Mouse (Mus musculus): Measurements from ENCODE around the gene Sulf2. TPM values are rescaled to one million over a fixed set of nuclear protein-coding genes. Genes with fewer than 3 reads are reported as not detected.

Gene Sulf2
- total RNA-seq, 2 experiments from 2014 or later, result 95.9 to 119 TPM

GRCm38 (mm10) chr2:166097443-166098291 lies 57.8 kb downstream of the Sulf2 start:
- no peak for DNase-seq (ENCODE audit: low spot score in 2 of 2)
- intact Hi-C loops (cut with DNase I), result no loop called here

- DNase-seq (ENCODE audit: low spot score in 2 of 2), result no peak
- intact Hi-C loops (cut with DNase I), result no loop called here
Observed at GRCm38 (mm10) chr2:166096834-166097233, 58.6 kb downstream of the Sulf2 start.

- no peak for DNase-seq (ENCODE audit: low spot score in 2 of 2)
- intact Hi-C loops (cut with DNase I), result no loop called here
Observed at GRCm38 (mm10) chr2:166096300-166096699, 59.2 kb downstream of the Sulf2 start.

GRCm38 (mm10) chr2:166092412-166092811 lies 63.1 kb downstream of the Sulf2 start:
- no peak for DNase-seq (ENCODE audit: low spot score in 2 of 2)
- intact Hi-C loops (cut with DNase I), result no loop called here

- intact Hi-C loops (cut with DNase I), result no loop called here
Observed at GRCm38 (mm10) chr2:166091599-166091998, 63.9 kb downstream of the Sulf2 start.

GRCm38 (mm10) chr2:166090131-166090581 lies 65.3 kb downstream of the Sulf2 start:
- no peak for DNase-seq (ENCODE audit: low spot score in 2 of 2)

More at GRCm38 (mm10) chr2:166091599-166091998, 63.9 kb downstream of the Sulf2 start:
- no peak for DNase-seq (ENCODE audit: low spot score in 2 of 2)

GRCm38 (mm10) chr2:166088991-166089390 lies 66.5 kb downstream of the Sulf2 start:
- DNase-seq (ENCODE audit: low spot score in 2 of 2), result no peak
- intact Hi-C loops (cut with DNase I), result loop anchor here (10.0 kb wide), 1 partner anchor 696 kb away; no protein-coding TSS in a partner anchor

More at GRCm38 (mm10) chr2:166090131-166090581, 65.3 kb downstream of the Sulf2 start:
- intact Hi-C loops (cut with DNase I), result no loop called here

- no peak for DNase-seq (ENCODE audit: low spot score in 2 of 2)
- intact Hi-C loops (cut with DNase I), result loop anchor here (10.0 kb wide), 1 partner anchor 698 kb away; no protein-coding TSS in a partner anchor
Observed at GRCm38 (mm10) chr2:166086457-166087233, 68.8 kb downstream of the Sulf2 start.

GRCm38 (mm10) chr2:166085780-166086179 lies 69.7 kb downstream of the Sulf2 start:
- DNase-seq (ENCODE audit: low spot score in 2 of 2), result no peak
- intact Hi-C loops (cut with DNase I), result loop anchor here (1.0 to 10.0 kb wide), 2 partner anchors 479 to 699 kb away; no protein-coding TSS in a partner anchor

- intact Hi-C loops (cut with DNase I), result loop anchor here (1.0 to 10.0 kb wide), 2 partner anchors 479 to 700 kb away; no protein-coding TSS in a partner anchor
- DNase-seq (ENCODE audit: low spot score in 2 of 2), result peak; percentile 53 to 54
Observed at GRCm38 (mm10) chr2:166084964-166085363, 70.5 kb downstream of the Sulf2 start.

- intact Hi-C loops (cut with DNase I), result loop anchor here (10.0 kb wide), 1 partner anchor 701 kb away; no protein-coding TSS in a partner anchor
- DNase-seq (ENCODE audit: low spot score in 2 of 2), result no peak
Observed at GRCm38 (mm10) chr2:166084111-166084510, 71.4 kb downstream of the Sulf2 start.

GRCm38 (mm10) chr2:166083542-166084031 lies 71.9 kb downstream of the Sulf2 start:
- no peak for DNase-seq (ENCODE audit: low spot score in 2 of 2)
- intact Hi-C loops (cut with DNase I), result loop anchor here (10.0 kb wide), 1 partner anchor 701 kb away; no protein-coding TSS in a partner anchor

GRCm38 (mm10) chr2:166082661-166083060 lies 72.8 kb downstream of the Sulf2 start:
- intact Hi-C loops (cut with DNase I), result loop anchor here (10.0 kb wide), 1 partner anchor 702 kb away; no protein-coding TSS in a partner anchor
- no peak for DNase-seq (ENCODE audit: low spot score in 2 of 2)

GRCm38 (mm10) chr2:166082193-166082592 lies 73.3 kb downstream of the Sulf2 start:
- intact Hi-C loops (cut with DNase I), result loop anchor here (10.0 kb wide), 1 partner anchor 703 kb away; no protein-coding TSS in a partner anchor
- DNase-seq (ENCODE audit: low spot score in 2 of 2), result peak; percentile 61 to 62

GRCm38 (mm10) chr2:166080967-166081750 lies 74.3 kb downstream of the Sulf2 start:
- DNase-seq (ENCODE audit: low spot score in 2 of 2), result no peak
- intact Hi-C loops (cut with DNase I), result loop anchor here (10.0 kb wide), 1 partner anchor 704 kb away; no protein-coding TSS in a partner anchor

- DNase-seq (ENCODE audit: low spot score in 2 of 2), result no peak
- intact Hi-C loops (cut with DNase I), result loop anchor here (10.0 kb wide), 1 partner anchor 705 kb away; no protein-coding TSS in a partner anchor
Observed at GRCm38 (mm10) chr2:166079961-166080885, 75.2 kb downstream of the Sulf2 start.

- no peak for DNase-seq (ENCODE audit: low spot score in 2 of 2)
- intact Hi-C loops (cut with DNase I), result no loop called here
Observed at GRCm38 (mm10) chr2:166079231-166079630, 76.2 kb downstream of the Sulf2 start.

- intact Hi-C loops (cut with DNase I), result no loop called here
- DNase-seq (ENCODE audit: low spot score in 2 of 2), result no peak
Observed at GRCm38 (mm10) chr2:166077371-166077770, 78.1 kb downstream of the Sulf2 start.
